Mouse (Mus musculus) thymus, adult 2 months (tissue): ENCODE results near the gene Sf3b5. TPM values are rescaled to one million over a fixed set of nuclear protein-coding genes. Genes with fewer than 3 reads are reported as not detected.

ENCODE experiments used
- DNase-seq: peaks from one replicate; pipeline ENCODE4 v3.0.0; 2021
- H3K27ac ChIP-seq: fragments of 200-500 bp; 2 replicates; pipeline ENCODE4 v1.5.1; 2012; ENCODE audit warnings: low read length, control low read depth; ENCODE audit not compliant: control insufficient read depth, insufficient read depth
- H3K27me3 ChIP-seq: fragments of 200-500 bp; 2 replicates; pipeline ENCODE4 v1.6.1; 2012; ENCODE audit warnings: mild to moderate bottlenecking, low read length, moderate library complexity, mixed read lengths; ENCODE audit not compliant: control insufficient read depth, insufficient read depth
- H3K36me3 ChIP-seq: fragments of 200-500 bp; 2 replicates; pipeline ENCODE4 v1.6.1; 2012; ENCODE audit warnings: mild to moderate bottlenecking, low read length, moderate library complexity; ENCODE audit not compliant: control insufficient read depth, insufficient read depth
- H3K4me1 ChIP-seq: fragments of 200-500 bp; replicated peaks from 2 replicates; pipeline ENCODE4 v1.6.1; 2012; ENCODE audit warnings: low read length; ENCODE audit not compliant: control insufficient read depth, insufficient read depth
- H3K4me3 ChIP-seq: fragments of 200-500 bp; 2 replicates; pipeline ENCODE4 v1.5.1; 2012; ENCODE audit warnings: mild to moderate bottlenecking, low read length, control low read depth, moderate library complexity; ENCODE audit not compliant: control insufficient read depth, insufficient read depth
- CTCF ChIP-seq: fragments of 200-500 bp; IDR thresholded peaks from 2 replicates; pipeline ENCODE4 v1.5.1; 2012; ENCODE audit warnings: mild to moderate bottlenecking, control low read depth, low read length, moderate library complexity, borderline replicate concordance; ENCODE audit not compliant: control insufficient read depth, poor library complexity, insufficient read depth; ENCODE audit errors: extremely low read depth
- POLR2A ChIP-seq: fragments of 200-500 bp; IDR thresholded peaks from 2 replicates; pipeline ENCODE4 v1.6.1; 2012; ENCODE audit warnings: mild to moderate bottlenecking, low read length, control low read depth, moderate library complexity; ENCODE audit not compliant: control insufficient read depth, poor library complexity, insufficient read depth; ENCODE audit errors: extremely low read depth
- WGBS: fragments of 180-500 bp; shearing (Covaris S2); methylation state at CpG from one replicate; pipeline ENCODE4 v1.1.7; 2018; 5-methylcytosine and 5-hydroxymethylcytosine counted together
- polyA plus RNA-seq: library from polyadenylated mRNA; depleted of rRNA; stranded (reverse); fragments of >200 nt; gene quantifications from 2 replicates; pipeline ENCODE4 v1.2.3, GENCODE M21; 2012

Gene Sf3b5
- polyA plus RNA-seq, 1 experiment, result 51.3 TPM

- H3K36me3 ChIP-seq, result no peaks in the 10 kb centered on the region
- H3K27ac ChIP-seq, result no peak within 1 kb of the TSS
- H3K27me3 ChIP-seq, result no peaks in the 10 kb centered on the region
- TF ChIP-seq CTCF, result 0 out of 2 replicates have a peak, but pooled peaks have one; percentile 31
- peak; percentile 68 for TF ChIP-seq POLR2A
- WGBS, result 4% methylated on average over 56 of the region's 56 CpGs
- peaks cover 6% of the 10 kb centered on the region for H3K4me1 ChIP-seq
- DNase-seq, result peak; percentile 89
- peak within 1 kb of the TSS; percentile 71 for H3K4me3 ChIP-seq
Measured at GRCm38 (mm10) chr10:12964151-12965075, 40.7 kb upstream of the Sf3b5 start, which contains the start of gene Stx11. Gene Stx11 (minus strand): TSS chr10:12964298.

DNA sequence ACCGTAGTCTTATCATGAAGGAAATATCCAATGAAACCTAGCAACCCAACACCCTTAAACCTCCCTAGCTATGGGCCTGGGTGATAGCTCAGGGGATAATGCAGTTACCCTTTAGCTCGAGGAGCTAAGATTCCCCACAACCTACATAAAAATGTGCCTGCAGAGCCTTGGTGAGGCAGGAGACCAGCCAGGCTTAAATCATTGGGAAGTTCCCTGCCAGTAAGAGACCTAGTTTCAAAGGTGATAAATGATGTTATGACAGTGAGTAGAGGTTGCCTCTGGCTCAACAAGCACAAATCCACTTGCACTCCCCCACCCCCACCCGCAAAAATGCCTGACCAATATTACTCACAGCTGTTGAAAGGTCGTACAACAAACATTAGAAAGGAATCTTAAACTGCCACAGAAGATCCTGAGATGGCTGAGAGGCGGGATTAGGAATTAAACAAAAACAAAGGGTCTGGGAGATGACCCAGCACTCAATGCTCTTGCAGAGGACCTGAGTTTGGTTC, 39.4 kb upstream of the Sf3b5 start:
- DNase-seq, result no peak
- WGBS, result 93% methylated on average over 5 of the region's 5 CpGs
- no peak overlapping the region for H3K27ac ChIP-seq
- no peak overlapping the region for H3K4me3 ChIP-seq
- TF ChIP-seq POLR2A (no peak), CTCF (no peak)
- no peaks in the 10 kb centered on the region for H3K27me3 ChIP-seq
- H3K36me3 ChIP-seq, result no peaks in the 10 kb centered on the region
- peaks cover 6% of the 10 kb centered on the region for H3K4me1 ChIP-seq

DNA sequence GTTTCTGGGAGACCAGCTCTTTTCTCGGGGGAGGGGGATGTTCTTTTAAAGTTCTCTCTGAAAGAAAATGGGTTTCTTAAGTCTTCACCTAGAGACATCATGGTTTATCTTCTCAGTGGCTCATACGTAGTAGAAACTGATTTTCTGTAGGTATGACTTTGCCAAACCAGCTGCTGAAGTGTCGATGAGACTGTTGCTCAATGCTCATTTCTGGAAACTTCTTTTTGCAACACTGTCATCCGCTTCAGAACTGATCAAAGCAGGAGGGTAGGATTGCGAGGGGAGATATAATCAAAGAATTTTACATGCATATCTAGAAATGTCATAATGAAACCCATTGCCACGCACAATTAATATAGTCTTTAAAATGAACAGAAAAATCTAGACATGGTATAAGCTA, 30.6 kb upstream of the Sf3b5 start:
- no peak overlapping the region for H3K27ac ChIP-seq
- WGBS, result 95% methylated on average over 6 of the region's 6 CpGs
- H3K4me1 ChIP-seq, result no peaks in the 10 kb centered on the region
- H3K36me3 ChIP-seq, result no peaks in the 10 kb centered on the region
- TF ChIP-seq POLR2A (no peak), CTCF (no peak)
- DNase-seq, result no peak
- H3K27me3 ChIP-seq, result no peaks in the 10 kb centered on the region
- H3K4me3 ChIP-seq, result no peak overlapping the region

DNA sequence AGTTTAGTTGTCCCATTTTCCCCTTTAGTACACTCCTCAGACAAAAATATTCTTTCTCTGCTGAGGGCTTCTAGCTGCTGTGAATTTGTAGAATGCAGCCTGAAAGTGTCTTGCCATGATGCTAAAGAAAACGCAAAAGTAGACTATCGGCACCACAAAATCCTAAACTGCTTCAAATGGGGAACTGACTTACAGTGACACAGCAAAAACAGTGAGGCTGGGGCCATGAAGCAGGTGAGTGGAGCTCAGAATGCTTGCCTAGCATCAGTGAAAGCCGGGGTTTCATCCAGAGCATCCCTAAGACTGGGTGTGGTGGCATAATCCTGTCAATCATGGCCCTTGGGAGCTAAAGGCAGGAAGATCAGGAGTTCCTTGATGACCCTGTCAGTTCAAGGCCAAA, 29.7 kb upstream of the Sf3b5 start:
- Histone ChIP-seq H3K4me3 (no peak overlapping the region), H3K27ac (no peak overlapping the region; the same call in 1 of the 2 replicates), H3K4me1 (no peaks in the 10 kb centered on the region), H3K27me3 (no peaks in the 10 kb centered on the region), H3K36me3 (no peaks in the 10 kb centered on the region)
- TF ChIP-seq POLR2A (no peak), CTCF (no peak)
- no peak for DNase-seq
- 19% methylated on average over 3 of the region's 3 CpGs for WGBS

- Histone ChIP-seq H3K27ac (no peak overlapping the region), H3K4me3 (no peak overlapping the region), H3K36me3 (no peaks in the 10 kb centered on the region), H3K27me3 (no peaks in the 10 kb centered on the region), H3K4me1 (no peaks in the 10 kb centered on the region)
- WGBS, result 97% methylated on average over 7 of the region's 7 CpGs
- TF ChIP-seq POLR2A, result no peak
- no peak for TF ChIP-seq CTCF
- no peak for DNase-seq
Measured at GRCm38 (mm10) chr10:12975957-12976356, 29.2 kb upstream of the Sf3b5 start.

GRCm38 (mm10) chr10:12976552-12976951, 28.6 kb upstream of the Sf3b5 start:
- DNase-seq, result no peak
- no peak for TF ChIP-seq POLR2A
- TF ChIP-seq CTCF, result no peak
- Histone ChIP-seq H3K4me1 (no peaks in the 10 kb centered on the region), H3K27ac (no peak overlapping the region), H3K36me3 (no peaks in the 10 kb centered on the region), H3K27me3 (no peaks in the 10 kb centered on the region), H3K4me3 (no peak overlapping the region)
- 95% methylated on average over 7 of the region's 7 CpGs for WGBS
